Mouse (Mus musculus) megakaryocyte-erythroid progenitor cell, adult 5-6 weeks (primary cell): ENCODE results near the gene Mcm10. TPM values are rescaled to one million over a fixed set of nuclear protein-coding genes. Genes with fewer than 3 reads are reported as not detected.
"Not testable (repeated sequence)": the region's sequence is repeated elsewhere in the genome, so short reads cannot be mapped to it uniquely, and the experiment has no call there.

ENCODE experiments used
- ATAC-seq: replicated peaks from 2 replicates; pipeline ENCODE4 v1.8.0; 2016; ENCODE audit warnings: mild to moderate bottlenecking, inconsistent platforms; ENCODE audit not compliant: severe bottlenecking, poor library complexity, low FRiP score, low TSS enrichment
- total RNA-seq, 2 experiments: library from RNA; stranded (forward) in 1 of 2; stranded (reverse) in 1 of 2; fragments of 200-1000, 215-1000 nt in 1 of 2; fragments of >200 nt in 1 of 2; fragmentation: Nextera tagmentation in 1 of 2; gene quantifications; 2 replicates each; pipeline ENCODE4 v1.2.3; 2014 to 2017

Gene Mcm10
- total RNA-seq, 2 experiments from 2014 or later = 121 TPM

- no peak for ATAC-seq
Measured at GRCm38 (mm10) chr2:4994436-4994835, 18.2 kb downstream of the Mcm10 start.

DNA sequence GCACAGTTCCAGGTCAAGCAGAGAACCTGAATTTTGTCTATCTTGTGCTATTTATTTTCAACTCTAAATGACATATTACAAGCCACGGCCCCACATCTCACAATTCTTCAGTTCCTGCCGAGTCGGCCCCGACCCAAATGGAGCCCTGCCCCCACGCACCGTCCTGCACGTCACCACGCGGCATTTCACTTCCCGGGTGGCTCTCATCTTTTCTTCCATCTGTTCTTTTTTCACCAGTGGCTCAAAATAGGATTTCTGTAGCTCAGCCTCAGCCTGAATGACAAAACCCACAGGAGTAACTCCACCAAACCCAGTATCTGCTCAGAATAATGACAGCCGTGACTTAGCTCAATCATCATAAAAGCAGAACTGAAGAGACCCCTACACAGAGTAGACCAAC, 19.0 kb downstream of the Mcm10 start:
- ATAC-seq = no peak

GRCm38 (mm10) chr2:4988826-4989424, 23.7 kb downstream of the Mcm10 start:
- ATAC-seq = peak; percentile 51

GRCm38 (mm10) chr2:4987388-4988180, 25.0 kb downstream of the Mcm10 start:
- no peak for ATAC-seq

DNA sequence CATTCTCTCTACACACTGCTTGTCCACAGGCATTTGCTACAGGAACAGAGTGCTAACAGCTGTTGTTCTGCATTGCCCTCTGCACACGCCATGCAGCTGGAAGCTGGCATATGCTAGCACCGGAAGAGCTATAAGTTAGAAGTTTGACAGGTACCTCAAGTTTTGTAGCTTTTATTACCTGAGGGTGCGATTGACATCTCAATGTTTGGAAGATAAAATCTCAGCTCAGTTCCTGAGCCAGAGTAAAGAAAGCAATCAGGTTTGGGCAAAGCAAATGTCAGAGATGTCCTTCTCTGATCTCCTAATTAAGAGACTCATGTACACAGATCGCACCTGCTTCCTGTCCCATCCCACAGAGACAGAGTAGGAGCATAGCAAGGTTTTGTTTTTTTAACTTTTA, 25.8 kb downstream of the Mcm10 start:
- no peak for ATAC-seq

DNA sequence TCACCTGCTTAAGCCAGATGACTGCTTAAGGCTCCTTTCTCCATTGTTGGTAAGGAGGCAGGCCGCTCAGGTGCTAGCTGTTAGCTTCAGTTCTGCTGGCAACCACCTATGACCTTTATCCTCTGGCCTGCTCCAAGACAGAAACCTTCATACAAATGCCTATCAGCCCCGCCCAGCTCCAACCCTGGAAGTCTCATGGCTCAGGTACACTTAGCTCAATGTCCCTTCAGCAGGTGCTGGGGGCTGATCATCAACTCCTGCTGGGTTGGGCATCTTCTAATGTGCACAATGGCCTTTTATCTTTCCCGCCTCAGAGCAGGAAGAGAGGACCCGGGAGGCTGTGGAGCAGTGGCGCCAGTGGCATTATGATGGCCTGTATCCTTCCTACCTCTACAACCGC, 27.6 kb downstream of the Mcm10 start:
- no peak for ATAC-seq

GRCm38 (mm10) chr2:4983987-4984386, 28.6 kb downstream of the Mcm10 start:
- no peak for ATAC-seq

DNA sequence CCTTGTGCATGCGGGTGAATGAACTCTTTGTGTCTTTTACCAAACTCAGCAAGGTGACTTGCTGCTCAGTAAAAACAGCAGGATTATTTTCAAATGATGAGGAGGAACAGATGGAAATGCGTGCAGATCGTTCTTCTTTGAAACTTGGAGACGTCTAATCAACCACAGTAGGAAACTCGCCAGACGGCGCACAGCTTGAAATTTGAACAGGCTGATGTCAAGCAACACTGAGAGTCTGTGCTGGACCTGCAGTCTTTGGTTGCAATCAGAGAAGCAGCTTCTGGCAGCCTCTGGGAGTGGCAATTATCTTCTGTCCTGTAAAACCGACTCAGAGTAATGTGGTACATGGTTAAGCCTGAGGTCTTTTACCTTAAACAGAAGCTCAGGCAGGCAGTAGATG, 34.5 kb downstream of the Mcm10 start:
- ATAC-seq = no peak

GRCm38 (mm10) chr2:4975807-4976206, 36.8 kb downstream of the Mcm10 start, which contains the start of gene Ucma:
TSS of gene Ucma (plus strand) at chr2:4976122.
- ATAC-seq = no peak

GRCm38 (mm10) chr2:4969083-4969482, 43.5 kb downstream of the Mcm10 start:
- no peak for ATAC-seq

GRCm38 (mm10) chr2:4967806-4968205, 44.8 kb downstream of the Mcm10 start:
- no peak for ATAC-seq

DNA sequence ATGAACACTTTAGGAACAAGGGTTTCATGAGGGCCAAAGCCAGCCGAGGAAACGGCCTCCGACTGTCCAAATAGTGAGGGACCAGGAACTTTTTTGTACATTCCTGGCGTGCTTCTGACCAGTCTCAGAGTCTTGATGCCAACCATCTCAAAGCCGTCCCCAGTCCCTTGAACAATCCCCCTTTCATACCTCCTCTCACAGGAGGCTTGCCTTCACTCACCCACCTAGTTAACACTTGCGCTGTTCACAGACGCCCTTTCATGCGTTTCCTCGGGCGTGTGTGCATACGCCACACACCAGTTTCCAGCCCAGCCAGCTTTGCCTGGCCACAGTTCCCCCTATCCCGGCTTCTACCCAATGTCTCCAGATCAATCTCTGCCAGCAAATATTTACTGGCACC, 54.6 kb downstream of the Mcm10 start:
- no peak for ATAC-seq

DNA sequence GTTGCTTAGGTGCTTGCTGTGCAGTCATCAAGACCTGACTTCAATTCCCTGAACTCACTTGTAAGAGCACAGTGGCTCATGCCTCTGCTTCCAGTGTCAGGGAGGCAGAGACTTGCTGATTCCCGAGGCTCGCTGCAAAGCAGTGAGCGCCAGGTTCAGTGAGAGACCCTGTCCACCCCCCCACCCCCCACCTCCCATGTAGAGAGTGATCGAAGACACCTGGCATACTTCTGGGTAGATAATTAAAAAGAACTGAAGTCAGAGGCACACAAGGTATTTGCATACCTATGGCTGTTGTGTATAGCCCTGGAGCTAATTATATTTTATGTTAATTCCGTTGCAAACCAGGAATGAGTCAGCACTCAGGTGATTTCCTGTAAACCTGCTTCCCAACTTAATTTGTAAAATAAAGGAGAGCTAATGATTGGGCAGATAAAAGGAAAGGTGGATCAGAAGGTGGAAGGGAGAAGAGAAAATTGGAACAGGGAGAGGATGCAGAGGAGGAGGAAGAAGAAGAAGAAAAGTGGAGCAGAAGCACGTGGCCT, 58.3 kb downstream of the Mcm10 start:
- no peak for ATAC-seq

DNA sequence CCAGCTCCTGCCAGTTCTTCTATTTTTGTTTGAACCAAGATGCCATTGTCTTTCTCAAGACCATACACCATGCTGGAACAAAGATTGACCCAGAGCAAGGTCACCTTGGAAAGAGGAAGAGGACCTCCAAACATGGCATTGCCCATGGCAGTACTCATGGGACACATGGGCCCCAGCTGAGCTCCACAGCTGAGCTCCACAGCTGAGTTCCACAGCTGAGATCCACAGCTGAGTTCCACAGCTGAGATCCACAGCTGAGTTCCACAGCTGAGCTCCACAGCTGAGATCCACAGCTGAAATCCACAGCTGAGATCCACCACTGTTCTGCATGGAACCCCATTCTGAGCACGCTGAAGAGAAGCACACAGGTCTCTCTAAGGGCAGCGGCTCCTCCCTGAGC, 61.6 kb downstream of the Mcm10 start:
- ATAC-seq = no peak

GRCm38 (mm10) chr2:4949691-4950090, 62.9 kb downstream of the Mcm10 start:
- not testable (repeated sequence) for ATAC-seq

- ATAC-seq = no peak
Measured at GRCm38 (mm10) chr2:4940861-4941260, 71.7 kb downstream of the Mcm10 start.

Other genes with a start within 250 kb of the Mcm10 start
- gene Sephs1, start 131.2 kb downstream of the Mcm10 start, total RNA-seq (2014; fragmentation: Nextera tagmentation) = 35.1 and 35.5 TPM in 2 replicates
- gene Sephs1, start 131.2 kb downstream of the Mcm10 start, total RNA-seq (2017) = 38.0 and 38.4 TPM in 2 replicates
- 19.3 and 20.2 TPM in 2 replicates for gene Phyh, start 93.8 kb downstream of the Mcm10 start, total RNA-seq (2014; fragmentation: Nextera tagmentation)
- gene Phyh, start 93.8 kb downstream of the Mcm10 start, total RNA-seq (2017) = 7.8 and 8.6 TPM in 2 replicates
- gene Ucma, start 36.7 kb downstream of the Mcm10 start, total RNA-seq (2014; fragmentation: Nextera tagmentation) = not detected in 2 replicates
- not detected in 2 replicates for gene Ucma, start 36.7 kb downstream of the Mcm10 start, total RNA-seq (2017)
- gene Optn, start 51.3 kb upstream of the Mcm10 start, total RNA-seq (2014; fragmentation: Nextera tagmentation) = 89.0 and 116 TPM in 2 replicates
- 193 and 249 TPM in 2 replicates for gene Optn, start 51.3 kb upstream of the Mcm10 start, total RNA-seq (2017)
- gene Ccdc3, start 125.0 kb upstream of the Mcm10 start, total RNA-seq (2014; fragmentation: Nextera tagmentation) = not detected in 2 replicates
- not detected in 2 replicates for gene Ccdc3, start 125.0 kb upstream of the Mcm10 start, total RNA-seq (2017)